Mouse (Mus musculus): ENCODE results near the gene Cd180. TPM values are rescaled to one million over a fixed set of nuclear protein-coding genes. Genes with fewer than 3 reads are reported as not detected.

The Cd180 gene
- polyA plus RNA-seq (2012; rRNA removed) (1.2 and 1.6 TPM in 2 replicates), polyA plus RNA-seq (2014; fragmentation: Nextera tagmentation; extraction: Ambion mirVana) (0.88 and 1.4 TPM in 2 replicates)

GRCm38 (mm10) chr13:102693341-102693801, at the start of gene Cd180:
Cd180 (plus strand) TSS chr13:102693558.
- Histone ChIP-seq H3K9ac (replicated peaks) (no peak within 1 kb of the TSS), H3K4me3 (ENCODE audit: insufficient read depth in 1 of 2, low read depth in 2 of 2, low read length in 2 of 2) (peak within 1 kb of the TSS in 1 of 2 experiments; percentile 24; a peak in 2 of 4 replicates), H3K4me1 (replicated peaks; ENCODE audit: control insufficient read depth in 2 of 2, insufficient read depth in 2 of 2, low read length in 1 of 2) (peaks cover 0 to 15% of the 10 kb centered on the region in 2 experiments; a peak in 2 of 4 replicates), H3K36me3 (replicated peaks; ENCODE audit: control insufficient read depth, insufficient read depth, low read depth) (no peaks in the 10 kb centered on the region), H3K27me3 (ENCODE audit: control insufficient read depth, insufficient read depth, low read length) (no peaks in the 10 kb centered on the region), H3K4me2 (ENCODE audit: low read depth) (no peak within 1 kb of the TSS), H3K9me3 (ENCODE audit: control insufficient read depth, low read length) (no peaks in the 10 kb centered on the region), H3K27ac (no peak within 1 kb of the TSS)
- WGBS (ENCODE audit: insufficient replicate concordance): 11% methylated on average over 8 of the region's 8 CpGs
- DNase-seq (ENCODE audit: low read depth in 3 of 3, low spot score in 3 of 3): no peak
- ATAC-seq (ENCODE audit: insufficient read depth): no peak
- TF ChIP-seq CTCF (IDR thresholded peaks at IDR 0.05; ENCODE audit: low read depth) (no peak), EP300 (IDR thresholded peaks at IDR 0.05; ENCODE audit: low read depth) (no peak)

DNA sequence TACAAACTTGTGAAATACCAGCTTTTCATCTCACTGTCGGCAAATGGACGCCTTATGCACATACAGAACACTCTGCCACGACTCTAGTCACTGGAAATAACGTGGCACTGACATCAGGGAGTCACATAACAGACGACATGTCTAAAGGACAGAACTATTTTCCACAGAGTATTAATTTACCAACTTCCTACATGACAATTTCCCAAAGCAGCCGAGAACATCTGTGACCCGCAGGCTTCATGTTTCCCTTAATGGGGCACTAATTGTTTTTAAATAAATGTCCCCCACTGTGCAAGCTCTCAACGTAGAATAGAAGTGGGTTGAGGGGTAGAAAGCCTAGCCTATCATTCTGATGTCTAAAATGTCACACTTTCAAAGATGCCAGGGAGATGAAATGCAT, 49.0 kb upstream of the Cd180 start:
- no peak for TF ChIP-seq CTCF (IDR thresholded peaks at IDR 0.05; ENCODE audit: low read depth)
- no peaks in the 10 kb centered on the region for H3K27me3 ChIP-seq (ENCODE audit: control insufficient read depth, insufficient read depth, low read length)
- no peaks in the 10 kb centered on the region for H3K36me3 ChIP-seq (replicated peaks; ENCODE audit: control insufficient read depth, insufficient read depth, low read depth)
- H3K9ac ChIP-seq (replicated peaks): no peak overlapping the region
- 50% methylated on average over 8 of the region's 8 CpGs for WGBS (ENCODE audit: insufficient replicate concordance)
- H3K9me3 ChIP-seq (ENCODE audit: control insufficient read depth, low read length): no peaks in the 10 kb centered on the region
- DNase-seq (ENCODE audit: low read depth in 3 of 3, low spot score in 3 of 3) (no peak), ATAC-seq (ENCODE audit: insufficient read depth) (no peak)
- H3K27ac ChIP-seq: no peak overlapping the region
- peaks cover 0 to 4% of the 10 kb centered on the region in 2 experiments; a peak in 2 of 4 replicates for H3K4me1 ChIP-seq (replicated peaks; ENCODE audit: control insufficient read depth in 2 of 2, insufficient read depth in 2 of 2, low read length in 1 of 2)
- H3K4me3 ChIP-seq (ENCODE audit: insufficient read depth in 1 of 2, low read depth in 2 of 2, low read length in 2 of 2): no peak overlapping the region
- H3K4me2 ChIP-seq (ENCODE audit: low read depth): no peak overlapping the region; the same call in 1 of the 2 replicates

GRCm38 (mm10) chr13:102644789-102645551, 48.4 kb upstream of the Cd180 start:
- Histone ChIP-seq H3K4me3 (ENCODE audit: insufficient read depth in 1 of 2, low read depth in 2 of 2, low read length in 2 of 2) (peak overlapping the region in 1 of 2 experiments; percentile 27; a peak in 1 of 4 replicates), H3K4me1 (replicated peaks; ENCODE audit: control insufficient read depth in 2 of 2, insufficient read depth in 2 of 2, low read length in 1 of 2) (peaks cover 0 to 4% of the 10 kb centered on the region in 2 experiments; a peak in 2 of 4 replicates), H3K27ac (no peak overlapping the region), H3K36me3 (replicated peaks; ENCODE audit: control insufficient read depth, insufficient read depth, low read depth) (no peaks in the 10 kb centered on the region), H3K9ac (replicated peaks) (no peak overlapping the region), H3K9me3 (ENCODE audit: control insufficient read depth, low read length) (no peaks in the 10 kb centered on the region), H3K27me3 (ENCODE audit: control insufficient read depth, insufficient read depth, low read length) (no peaks in the 10 kb centered on the region), H3K4me2 (ENCODE audit: low read depth) (peak overlapping the region; percentile 48)
- WGBS (ENCODE audit: insufficient replicate concordance): 22% methylated on average over 17 of the region's 17 CpGs
- no peak for ATAC-seq (ENCODE audit: insufficient read depth)
- TF ChIP-seq EP300 (IDR thresholded peaks at IDR 0.05; ENCODE audit: low read depth) (no peak), CTCF (IDR thresholded peaks at IDR 0.05; ENCODE audit: low read depth) (peak; percentile 74)
- DNase-seq (ENCODE audit: low read depth in 3 of 3, low spot score in 3 of 3): peak; percentile 30 to 34 (median 30)

DNA sequence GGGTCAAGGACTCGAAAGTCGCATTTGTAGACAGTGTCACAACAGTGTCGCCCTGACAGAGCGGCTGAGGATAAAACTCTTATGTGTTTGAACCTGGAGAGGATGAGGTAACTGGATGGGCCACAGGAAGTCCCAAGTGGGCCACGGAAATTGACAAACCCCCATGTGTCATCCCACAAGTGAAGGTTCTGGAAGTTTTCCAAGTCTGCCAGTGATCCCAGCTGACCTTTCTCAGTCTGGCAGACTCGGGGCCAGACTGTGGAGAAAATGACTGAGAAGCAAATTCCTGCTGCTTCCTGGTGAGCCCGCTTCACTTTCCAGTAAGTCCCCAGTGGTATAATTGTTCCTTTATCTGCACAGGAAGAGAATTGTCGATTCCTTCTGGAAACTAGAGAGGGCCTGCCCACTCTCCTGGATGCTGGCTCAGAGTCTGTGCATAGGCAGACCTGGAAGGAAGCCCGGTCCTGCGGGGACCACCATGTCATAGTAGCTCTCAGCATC, 47.0 kb upstream of the Cd180 start:
- Histone ChIP-seq H3K4me2 (ENCODE audit: low read depth) (no peak overlapping the region), H3K9me3 (ENCODE audit: control insufficient read depth, low read length) (no peaks in the 10 kb centered on the region), H3K4me3 (ENCODE audit: insufficient read depth in 1 of 2, low read depth in 2 of 2, low read length in 2 of 2) (no peak overlapping the region), H3K27ac (no peak overlapping the region), H3K9ac (replicated peaks) (no peak overlapping the region), H3K36me3 (replicated peaks; ENCODE audit: control insufficient read depth, insufficient read depth, low read depth) (no peaks in the 10 kb centered on the region), H3K27me3 (ENCODE audit: control insufficient read depth, insufficient read depth, low read length) (no peaks in the 10 kb centered on the region), H3K4me1 (replicated peaks; ENCODE audit: control insufficient read depth in 2 of 2, insufficient read depth in 2 of 2, low read length in 1 of 2) (peaks cover 0 to 4% of the 10 kb centered on the region in 2 experiments; a peak in 2 of 4 replicates)
- TF ChIP-seq CTCF (IDR thresholded peaks at IDR 0.05; ENCODE audit: low read depth) (no peak), EP300 (IDR thresholded peaks at IDR 0.05; ENCODE audit: low read depth) (no peak)
- ATAC-seq (ENCODE audit: insufficient read depth) (peak; percentile 23; the same call in 1 of the 2 replicates), DNase-seq (ENCODE audit: low read depth in 3 of 3, low spot score in 3 of 3) (no peak)
- 62% methylated on average over 10 of the region's 10 CpGs for WGBS (ENCODE audit: insufficient replicate concordance)

DNA sequence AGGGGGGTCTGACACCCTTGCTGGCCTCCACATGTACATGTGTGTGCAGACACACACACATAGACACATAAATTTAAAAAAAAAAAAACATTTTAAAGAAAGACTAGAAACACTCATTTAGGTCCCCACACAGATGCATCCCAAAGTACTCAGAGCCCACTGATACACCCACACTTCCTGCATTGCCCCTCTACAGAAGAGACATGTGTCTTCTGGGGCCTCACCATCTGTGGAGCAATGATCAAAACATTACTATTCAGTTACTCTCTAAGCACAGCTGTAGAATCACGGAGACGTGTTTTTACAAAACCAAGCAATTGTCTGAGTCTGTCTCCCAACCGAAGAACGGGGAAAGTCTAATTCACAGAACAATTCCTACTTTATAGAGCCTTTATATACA, 45.8 kb upstream of the Cd180 start:
- H3K27ac ChIP-seq: no peak overlapping the region
- 71% methylated on average over 4 of the region's 4 CpGs for WGBS (ENCODE audit: insufficient replicate concordance)

More for the DNA sequence above, 45.8 kb upstream of the Cd180 start:
- Histone ChIP-seq H3K4me2 (ENCODE audit: low read depth) (no peak overlapping the region), H3K4me1 (replicated peaks; ENCODE audit: control insufficient read depth in 2 of 2, insufficient read depth in 2 of 2, low read length in 1 of 2) (peaks cover 0 to 4% of the 10 kb centered on the region in 2 experiments; a peak in 2 of 4 replicates), H3K9me3 (ENCODE audit: control insufficient read depth, low read length) (no peaks in the 10 kb centered on the region), H3K36me3 (replicated peaks; ENCODE audit: control insufficient read depth, insufficient read depth, low read depth) (no peaks in the 10 kb centered on the region), H3K4me3 (ENCODE audit: insufficient read depth in 1 of 2, low read depth in 2 of 2, low read length in 2 of 2) (no peak overlapping the region), H3K9ac (replicated peaks) (no peak overlapping the region), H3K27me3 (ENCODE audit: control insufficient read depth, insufficient read depth, low read length) (no peaks in the 10 kb centered on the region)
- ATAC-seq (ENCODE audit: insufficient read depth) (no peak), DNase-seq (ENCODE audit: low read depth in 3 of 3, low spot score in 3 of 3) (no peak)
- no peak for TF ChIP-seq CTCF (IDR thresholded peaks at IDR 0.05; ENCODE audit: low read depth)
- TF ChIP-seq EP300 (IDR thresholded peaks at IDR 0.05; ENCODE audit: low read depth): no peak

Data from liver, embryonic 14.5 days (tissue).